Mouse (Mus musculus) embryonic facial prominence, embryonic 11.5 days (tissue): Measurements from ENCODE around the gene Tmed10. TPM values are rescaled to one million over a fixed set of nuclear protein-coding genes. Genes with fewer than 3 reads are reported as not detected.

Source experiments
- ATAC-seq: fragments of 200-750 bp; cut with Nextera tagmentation; replicated peaks from 2 replicates; pipeline ENCODE4 v1.8.0; 2017; ENCODE audit warnings: low read depth; ENCODE audit not compliant: insufficient number of reproducible peaks, low FRiP score, low TSS enrichment
- DNase-seq: peaks from one replicate; pipeline ENCODE4 v3.0.0-alpha.2; 2015; ENCODE audit warnings: low spot score
- H3K27ac ChIP-seq: fragments of 300-500 bp; sonication (generic); replicated peaks from 2 replicates; pipeline ENCODE4 v1.5.1; 2014; ENCODE audit warnings: mild to moderate bottlenecking, low read depth, low read length, control low read depth
- H3K27me3 ChIP-seq: fragments of 300-500 bp; sonication (generic); 2 replicates; pipeline ENCODE4 v1.6.1; 2014; ENCODE audit warnings: mild to moderate bottlenecking, low read length, moderate library complexity, mixed read lengths; ENCODE audit not compliant: control insufficient read depth, insufficient read depth
- H3K36me3 ChIP-seq: fragments of 300-500 bp; sonication (generic); replicated peaks from 2 replicates; pipeline ENCODE4 v1.6.1; 2014; ENCODE audit warnings: low read depth, mild to moderate bottlenecking, low read length, moderate library complexity, mixed read lengths; ENCODE audit not compliant: control insufficient read depth, insufficient read depth
- H3K4me1 ChIP-seq: fragments of 300-500 bp; sonication (generic); 2 replicates; pipeline ENCODE4 v1.6.1; 2014; ENCODE audit warnings: low read length, mixed read lengths; ENCODE audit not compliant: control insufficient read depth, insufficient read depth
- H3K4me2 ChIP-seq: fragments of 300-500 bp; sonication (generic); 2 replicates; pipeline ENCODE4 v1.6.1; 2014; ENCODE audit warnings: low read depth, mild to moderate bottlenecking, control low read depth, low read length, moderate library complexity
- H3K4me3 ChIP-seq: fragments of 300-500 bp; sonication (generic); 2 replicates; pipeline ENCODE4 v1.5.1; 2014; ENCODE audit warnings: low read depth, low read length, control low read depth
- H3K9ac ChIP-seq: fragments of 300-500 bp; sonication (generic); replicated peaks from 2 replicates; pipeline ENCODE4 v1.6.1; 2014; ENCODE audit warnings: mild to moderate bottlenecking, control low read depth, low read length
- H3K9me3 ChIP-seq: fragments of 300-500 bp; sonication (generic); replicated peaks from 2 replicates; pipeline ENCODE4 v1.6.1; 2016; ENCODE audit warnings: mild to moderate bottlenecking, low read length, inconsistent platforms, mixed read lengths; ENCODE audit not compliant: control insufficient read depth
- WGBS: fragments of 180-500 bp; shearing (Covaris S2); extraction: QIAGEN DNeasy Blood & Tissue Kit; methylation state at CpG from one replicate; pipeline ENCODE4 v1.1.7; 2014; 5-methylcytosine and 5-hydroxymethylcytosine counted together
- polyA plus RNA-seq: library from polyadenylated mRNA; unstranded; fragments of >200 nt; fragmentation: Nextera tagmentation; extraction: Ambion mirVana; gene quantifications from 2 replicates; pipeline ENCODE4 v1.2.1, GENCODE M21; 2014

The Tmed10 gene
- polyA plus RNA-seq, 1 experiment from 2014 or later: 297 TPM

GRCm38 (mm10) chr12:85372068-85372665 lies 2.5 kb downstream of the Tmed10 start:
- H3K4me2 ChIP-seq: no peak overlapping the region; the same call in 1 of the 2 replicates
- ATAC-seq (no peak), DNase-seq (no peak)
- H3K27ac ChIP-seq: no peak overlapping the region
- no peak overlapping the region for H3K4me3 ChIP-seq
- H3K9ac ChIP-seq: 0 out of 2 replicates have a peak overlapping the region, but pooled peaks have one; percentile 2
- WGBS: 81% methylated on average over 8 of the region's 8 CpGs
- no peaks in the 10 kb centered on the region for H3K36me3 ChIP-seq
- H3K27me3 ChIP-seq: no peaks in the 10 kb centered on the region
- H3K4me1 ChIP-seq: no peaks in the 10 kb centered on the region; the same call in 1 of the 2 replicates
- no peaks in the 10 kb centered on the region for H3K9me3 ChIP-seq

DNA sequence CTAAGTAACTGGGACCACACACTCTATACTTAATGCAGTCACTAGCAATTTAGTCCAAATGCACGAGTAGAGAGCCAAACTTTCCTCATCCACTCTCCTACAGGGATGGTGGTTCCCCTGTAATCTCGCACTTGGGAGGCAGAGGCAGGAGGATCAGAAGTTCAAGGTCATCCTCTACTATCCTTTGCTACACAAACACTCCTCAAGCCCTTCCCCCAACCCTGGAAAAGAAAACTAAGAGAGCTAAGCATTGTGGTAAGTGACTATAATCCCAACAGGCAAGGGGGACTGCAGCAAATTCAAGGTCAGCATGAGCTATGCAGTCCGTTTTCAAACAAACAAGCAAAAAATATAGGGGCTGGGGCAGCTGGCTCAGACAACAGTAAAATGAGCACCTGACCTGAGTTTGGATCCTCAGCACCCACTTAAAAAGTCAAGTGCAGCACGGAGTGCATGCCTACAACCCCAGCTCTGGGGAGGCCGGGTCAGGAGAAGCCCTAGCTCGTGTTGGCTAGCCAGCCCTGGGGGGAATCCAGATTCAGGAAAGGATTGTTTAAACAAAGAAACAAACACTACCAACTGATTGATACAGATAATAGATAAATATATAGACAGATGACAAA lies 6.1 kb downstream of the Tmed10 start:
- WGBS: 83% methylated on average over 6 of the region's 6 CpGs
- DNase-seq (no peak), ATAC-seq (no peak)
- H3K36me3 ChIP-seq: no peaks in the 10 kb centered on the region
- no peaks in the 10 kb centered on the region for H3K27me3 ChIP-seq
- H3K9me3 ChIP-seq: no peaks in the 10 kb centered on the region
- H3K4me2 ChIP-seq: no peak overlapping the region
- no peak overlapping the region for H3K9ac ChIP-seq
- H3K4me1 ChIP-seq: no peaks in the 10 kb centered on the region; the same call in 1 of the 2 replicates
- no peak overlapping the region for H3K27ac ChIP-seq
- H3K4me3 ChIP-seq: no peak overlapping the region

DNA sequence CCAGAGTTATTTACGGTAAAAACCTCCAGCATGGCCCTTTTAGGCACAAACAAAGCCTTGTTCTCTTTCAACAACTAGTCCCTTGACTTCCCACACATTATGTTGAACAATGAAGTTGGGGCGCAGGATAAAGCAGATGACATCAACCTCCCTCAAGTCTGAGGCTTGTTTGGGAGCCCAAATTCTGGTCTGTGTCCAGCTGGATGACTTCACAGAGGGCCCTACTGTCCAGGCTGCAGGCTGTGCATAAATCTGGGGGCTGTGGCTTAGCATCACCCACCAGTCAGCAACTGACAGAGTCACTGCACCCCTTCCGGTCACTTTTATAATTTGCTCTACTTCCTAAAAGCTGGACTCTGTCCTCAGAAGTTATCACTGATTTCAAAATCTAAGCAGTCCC lies 8.4 kb downstream of the Tmed10 start:
- Histone ChIP-seq H3K4me3 (no peak overlapping the region), H3K4me2 (no peak overlapping the region), H3K9me3 (no peaks in the 10 kb centered on the region), H3K9ac (no peak overlapping the region), H3K4me1 (no peaks in the 10 kb centered on the region; the same call in 1 of the 2 replicates), H3K36me3 (no peaks in the 10 kb centered on the region), H3K27ac (no peak overlapping the region), H3K27me3 (no peaks in the 10 kb centered on the region)
- ATAC-seq (no peak), DNase-seq (no peak)
- WGBS: 79% methylated on average over 3 of the region's 3 CpGs

DNA sequence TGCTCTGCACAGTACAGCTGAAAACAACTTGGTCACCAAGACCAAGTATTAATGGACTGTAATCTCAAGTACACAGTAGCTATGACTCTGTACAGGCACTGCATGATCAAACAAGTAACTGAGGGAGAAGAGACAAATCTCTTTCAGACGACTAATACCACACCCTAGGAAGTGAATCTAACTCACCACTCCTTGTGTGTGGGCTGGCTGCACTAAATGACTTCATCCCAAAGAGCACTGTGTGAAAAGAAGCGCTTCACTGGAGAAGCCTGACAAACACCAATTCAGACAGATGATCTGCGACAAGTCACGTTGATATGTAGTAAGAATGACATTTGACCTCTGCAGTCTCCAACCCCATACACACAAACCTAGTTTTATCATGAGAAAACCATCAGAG lies 12.1 kb downstream of the Tmed10 start:
- H3K4me2 ChIP-seq: no peak overlapping the region
- no peak for ATAC-seq
- no peaks in the 10 kb centered on the region for H3K36me3 ChIP-seq
- H3K4me1 ChIP-seq: no peaks in the 10 kb centered on the region
- no peak overlapping the region for H3K4me3 ChIP-seq
- H3K9ac ChIP-seq: no peak overlapping the region
- H3K27me3 ChIP-seq: no peaks in the 10 kb centered on the region
- WGBS: 84% methylated on average over 4 of the region's 4 CpGs
- no peak for DNase-seq
- no peaks in the 10 kb centered on the region for H3K9me3 ChIP-seq
- no peak overlapping the region for H3K27ac ChIP-seq

GRCm38 (mm10) chr12:85361580-85361979 lies 13.1 kb downstream of the Tmed10 start:
- no peak overlapping the region for H3K9ac ChIP-seq
- H3K4me3 ChIP-seq: no peak overlapping the region
- DNase-seq (no peak), ATAC-seq (no peak)
- H3K4me1 ChIP-seq: no peaks in the 10 kb centered on the region
- no peaks in the 10 kb centered on the region for H3K36me3 ChIP-seq
- H3K27me3 ChIP-seq: no peaks in the 10 kb centered on the region
- no peak overlapping the region for H3K27ac ChIP-seq
- H3K4me2 ChIP-seq: no peak overlapping the region
- H3K9me3 ChIP-seq: no peaks in the 10 kb centered on the region

DNA sequence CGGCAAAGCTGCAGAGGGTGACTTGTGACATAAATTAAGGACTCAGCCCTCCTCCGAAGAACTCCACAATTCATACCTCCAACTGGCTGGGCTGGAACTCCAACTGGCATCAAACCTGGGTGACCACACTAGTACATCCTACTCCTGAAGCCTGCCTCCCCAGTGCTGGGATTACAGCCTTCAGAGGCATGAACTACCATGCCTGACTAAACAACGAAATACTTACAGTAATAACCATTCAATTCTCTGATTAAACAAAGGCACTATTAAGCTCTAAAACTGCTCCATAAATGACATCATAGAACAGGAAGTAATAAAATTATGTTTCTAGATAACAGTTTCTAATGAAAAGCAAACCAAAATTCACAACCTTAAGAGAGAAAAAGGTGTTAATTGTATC lies 13.5 kb downstream of the Tmed10 start:
- H3K9ac ChIP-seq: no peak overlapping the region
- ATAC-seq (no peak), DNase-seq (no peak)
- H3K4me3 ChIP-seq: no peak overlapping the region
- WGBS: 93% methylated on average over 3 of the region's 3 CpGs
- H3K4me2 ChIP-seq: no peak overlapping the region
- no peaks in the 10 kb centered on the region for H3K9me3 ChIP-seq
- H3K4me1 ChIP-seq: no peaks in the 10 kb centered on the region
- H3K27me3 ChIP-seq: no peaks in the 10 kb centered on the region
- H3K27ac ChIP-seq: no peak overlapping the region
- no peaks in the 10 kb centered on the region for H3K36me3 ChIP-seq

GRCm38 (mm10) chr12:85354061-85354460 lies 20.6 kb downstream of the Tmed10 start:
- Histone ChIP-seq H3K27me3 (no peaks in the 10 kb centered on the region), H3K4me3 (no peak overlapping the region), H3K9ac (no peak overlapping the region), H3K4me2 (no peak overlapping the region), H3K27ac (no peak overlapping the region), H3K36me3 (no peaks in the 10 kb centered on the region; the same call in 1 of the 2 replicates), H3K4me1 (no peaks in the 10 kb centered on the region), H3K9me3 (no peaks in the 10 kb centered on the region)
- no peak for DNase-seq
- no peak for ATAC-seq
- 91% methylated on average over 3 of the region's 3 CpGs for WGBS

GRCm38 (mm10) chr12:85350407-85351232 lies 24.0 kb downstream of the Tmed10 start:
- Histone ChIP-seq H3K27ac (0 out of 2 replicates have a peak overlapping the region, but pooled peaks have one; percentile 28), H3K9me3 (no peaks in the 10 kb centered on the region), H3K4me2 (no peak overlapping the region), H3K4me3 (no peak overlapping the region), H3K9ac (no peak overlapping the region), H3K27me3 (no peaks in the 10 kb centered on the region), H3K4me1 (no peaks in the 10 kb centered on the region), H3K36me3 (no peaks in the 10 kb centered on the region; the same call in 1 of the 2 replicates)
- ATAC-seq (no peak), DNase-seq (no peak)
- 79% methylated on average over 10 of the region's 10 CpGs for WGBS
